Mouse (Mus musculus): ENCODE measurements around the gene Pmp22.

DNA sequence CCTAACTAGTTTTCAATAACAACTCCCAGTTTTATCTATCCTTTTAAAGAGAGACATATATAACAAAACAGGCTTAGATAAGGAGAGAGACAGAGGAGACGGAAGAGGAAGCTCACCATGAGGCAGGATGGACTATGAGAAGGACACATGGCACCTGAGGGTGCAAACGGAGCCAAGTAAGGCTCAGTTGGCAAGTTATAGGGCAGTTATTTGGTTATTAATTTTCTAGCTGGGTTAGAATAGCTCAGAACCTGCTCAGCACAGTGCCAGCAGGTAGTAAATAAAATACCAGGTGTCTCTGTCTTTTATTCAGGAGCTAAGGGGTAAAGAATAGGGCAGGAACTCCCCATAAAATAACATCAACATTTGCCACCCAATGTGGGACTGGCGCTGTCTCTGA lies 30.8 kb upstream of the Pmp22 start:
- TF ChIP-seq POLR2A (IDR thresholded peaks at IDR 0.05; ENCODE audit: low read depth, low read length) = no peak
- TF ChIP-seq CTCF (conservative IDR thresholded peaks at IDR 0.05; ENCODE audit: insufficient read depth, insufficient read length, low read depth, low read length) = no peak

All from kidney, adult 2 months (tissue).